Mouse (Mus musculus): Measurements from ENCODE around the gene Mob3a.

- peak; percentile 26; the same call in 1 of the 2 replicates for TF ChIP-seq CTCF (IDR thresholded peaks at IDR 0.05; ENCODE audit: borderline replicate concordance, insufficient read depth, low read length)
- no peak for TF ChIP-seq POLR2A (IDR thresholded peaks at IDR 0.05; ENCODE audit: low read depth, low read length)
Observed at GRCm38 (mm10) chr10:80687850-80688249, 13.9 kb downstream of the Mob3a start.
